Mouse (Mus musculus): ENCODE measurements around the gene Lypd1. TPM values are rescaled to one million over a fixed set of nuclear protein-coding genes. Genes with fewer than 3 reads are reported as not detected.

Gene Lypd1
- 10 to 100 TPM in 3 of 4 experiments, 1 to 10 TPM in 1; 9.9 to 17.8 (median 13.7) TPM for total RNA-seq (2022)

GRCm38 (mm10) chr1:125912601-125913600 lies at the start of gene Lypd1:
Gene Lypd1 (minus strand): TSS chr1:125913101.
- peak; percentile 4 for DNase-seq

- peak; percentile 10 for DNase-seq
Observed at GRCm38 (mm10) chr1:125951026-125951425, 38.1 kb upstream of the Lypd1 start.

GRCm38 (mm10) chr1:125949076-125949475 lies 36.2 kb upstream of the Lypd1 start:
- DNase-seq = no peak

GRCm38 (mm10) chr1:125945136-125945535 lies 32.2 kb upstream of the Lypd1 start:
- no peak for DNase-seq

GRCm38 (mm10) chr1:125943305-125943704 lies 30.4 kb upstream of the Lypd1 start:
- no peak for DNase-seq

GRCm38 (mm10) chr1:125925486-125925885 lies 12.6 kb upstream of the Lypd1 start:
- no peak for DNase-seq

- DNase-seq = no peak
Observed at GRCm38 (mm10) chr1:125923062-125923461, 10.2 kb upstream of the Lypd1 start.

- DNase-seq = no peak
Observed at GRCm38 (mm10) chr1:125920696-125921095, 7.8 kb upstream of the Lypd1 start.

- DNase-seq = peak; percentile 35
Observed at GRCm38 (mm10) chr1:125911901-125912445, 928 bp downstream of the Lypd1 start.

GRCm38 (mm10) chr1:125911337-125911900 lies 1.5 kb downstream of the Lypd1 start:
- no peak for DNase-seq

GRCm38 (mm10) chr1:125910871-125911265 lies 2.0 kb downstream of the Lypd1 start:
- DNase-seq = no peak

GRCm38 (mm10) chr1:125910211-125910870 lies 2.6 kb downstream of the Lypd1 start:
- DNase-seq = no peak

- DNase-seq = no peak
Observed at GRCm38 (mm10) chr1:125893158-125893557, 19.7 kb downstream of the Lypd1 start.

GRCm38 (mm10) chr1:125870056-125870455 lies 42.8 kb downstream of the Lypd1 start:
- no peak for DNase-seq

- DNase-seq = no peak
Observed at GRCm38 (mm10) chr1:125858631-125859030, 54.3 kb downstream of the Lypd1 start.

GRCm38 (mm10) chr1:125854646-125855045 lies 58.3 kb downstream of the Lypd1 start:
- no peak for DNase-seq

- no peak for DNase-seq
Observed at GRCm38 (mm10) chr1:125839746-125840392, 73.0 kb downstream of the Lypd1 start.

GRCm38 (mm10) chr1:125837507-125837906 lies 75.4 kb downstream of the Lypd1 start:
- no peak for DNase-seq

GRCm38 (mm10) chr1:125823611-125824010 lies 89.3 kb downstream of the Lypd1 start:
- no peak for DNase-seq

GRCm38 (mm10) chr1:125821101-125821500 lies 91.8 kb downstream of the Lypd1 start:
- DNase-seq = no peak
